Mouse (Mus musculus) brain, embryonic 14.5 days (tissue): ENCODE data around the gene Agbl2. TPM values are rescaled to one million over a fixed set of nuclear protein-coding genes. Genes with fewer than 3 reads are reported as not detected.

Experiments
- DNase-seq: peaks from one replicate; pipeline ENCODE4 v3.0.0-alpha.2; 2011; ENCODE audit warnings: low read depth
- CTCF ChIP-seq: fragments of 200-500 bp; IDR thresholded peaks from 2 replicates; pipeline ENCODE4 v1.5.1; 2012; ENCODE audit warnings: inconsistent platforms, mild to moderate bottlenecking, moderate library complexity, borderline replicate concordance; ENCODE audit not compliant: insufficient read depth, insufficient read length; ENCODE audit errors: extremely low read depth
- POLR2A ChIP-seq: fragments of 200-500 bp; IDR thresholded peaks from 2 replicates; pipeline ENCODE4 v1.6.1; 2012; ENCODE audit warnings: mild to moderate bottlenecking, inconsistent platforms, borderline replicate concordance; ENCODE audit not compliant: poor library complexity, insufficient read depth, insufficient read length, severe bottlenecking; ENCODE audit errors: extremely low read depth
- polyA plus RNA-seq: library from polyadenylated mRNA; depleted of rRNA; stranded (reverse); fragments of >200 nt; gene quantifications from 2 replicates; pipeline ENCODE4 v1.2.3, GENCODE M21; 2012

Gene Agbl2
- polyA plus RNA-seq, 1 experiment: 1.4 TPM

GRCm38 (mm10) chr2:90749676-90750459 is 32.7 kb upstream of the Agbl2 start:
- TF ChIP-seq CTCF: no peak
- TF ChIP-seq POLR2A: no peak
- DNase-seq: no peak

DNA sequence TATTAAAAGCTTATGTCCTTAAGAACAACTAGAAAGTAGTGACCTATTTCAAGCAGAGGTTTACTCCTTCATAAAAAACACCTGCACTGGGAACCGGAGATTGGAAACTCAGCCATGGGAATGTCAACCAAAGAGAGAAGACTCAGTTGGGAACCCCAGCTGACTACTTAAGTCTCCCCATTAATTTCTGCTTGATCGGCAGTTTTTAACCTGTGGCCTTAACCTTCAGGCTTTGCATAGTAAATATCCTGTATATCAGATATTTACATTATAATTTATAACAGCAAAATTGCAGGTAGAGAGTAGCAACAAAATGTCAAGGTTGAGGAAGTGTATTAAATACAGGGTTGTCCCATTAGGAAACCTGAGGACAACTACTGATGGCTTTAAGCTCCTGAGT is 29.0 kb upstream of the Agbl2 start:
- TF ChIP-seq POLR2A (no peak), CTCF (no peak)
- DNase-seq: no peak

- DNase-seq: no peak
- TF ChIP-seq CTCF (no peak), POLR2A (no peak)
Observed at GRCm38 (mm10) chr2:90754188-90754587, 28.3 kb upstream of the Agbl2 start.

- TF ChIP-seq POLR2A: no peak
- TF ChIP-seq CTCF: no peak
- DNase-seq: no peak
Observed at GRCm38 (mm10) chr2:90765123-90765522, 17.4 kb upstream of the Agbl2 start.

- DNase-seq: no peak
- TF ChIP-seq POLR2A: no peak
Observed at GRCm38 (mm10) chr2:90781323-90781722, 1.2 kb upstream of the Agbl2 start.

DNA sequence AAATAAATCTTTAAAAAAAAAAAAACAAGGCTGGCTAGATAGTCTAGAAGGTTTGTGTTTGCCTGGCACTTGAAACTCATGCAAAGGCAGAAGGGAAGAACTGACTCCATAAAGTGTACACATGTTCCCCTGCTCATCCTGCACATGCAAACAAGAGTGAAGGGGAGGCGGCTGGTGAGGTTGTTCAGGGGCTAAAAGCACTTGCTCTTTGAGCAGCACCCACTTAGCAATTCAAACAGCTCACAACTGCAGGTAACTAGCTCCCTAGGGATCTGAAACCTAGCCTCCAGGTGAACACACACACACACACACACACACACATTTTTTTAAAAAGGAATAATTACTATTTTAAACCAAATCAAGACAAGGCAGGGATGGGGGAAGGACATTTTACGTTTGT is 589 bp upstream of the Agbl2 start:
- TF ChIP-seq CTCF (no peak), POLR2A (no peak)
- no peak for DNase-seq

DNA sequence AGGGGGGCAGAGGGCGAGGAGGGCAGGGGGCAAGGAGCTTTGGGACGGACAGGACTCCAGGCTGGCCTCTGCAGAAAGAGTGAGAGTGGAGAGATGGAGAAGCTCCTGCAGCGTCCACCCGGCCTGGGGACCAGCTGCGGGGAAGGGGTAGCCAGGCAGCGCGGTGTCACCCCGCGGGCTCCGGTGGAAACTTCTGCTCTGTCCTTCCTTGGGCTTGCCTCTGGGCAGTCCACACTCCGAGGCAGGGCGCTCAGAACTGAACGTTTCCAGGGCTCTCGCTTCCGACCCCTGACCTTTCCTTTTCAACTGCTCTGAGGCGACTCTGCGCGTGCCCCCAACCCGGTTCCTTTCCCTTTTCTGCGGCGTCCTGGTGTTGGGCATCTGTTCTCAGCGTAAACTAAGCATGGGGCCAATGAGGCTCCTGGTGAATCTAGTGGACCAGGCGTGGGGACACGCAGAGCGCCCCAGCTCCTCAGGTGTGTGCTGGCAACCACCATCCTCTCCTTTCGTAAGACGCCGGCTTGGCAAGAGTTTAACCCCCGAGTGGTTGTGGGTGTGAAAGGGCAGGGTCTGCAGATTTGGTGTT is 467 bp downstream of the Agbl2 start:
- DNase-seq: no peak
- TF ChIP-seq CTCF (no peak), POLR2A (no peak)

GRCm38 (mm10) chr2:90788126-90788525 is 5.6 kb downstream of the Agbl2 start:
- no peak for DNase-seq
- TF ChIP-seq POLR2A (no peak), CTCF (no peak)

DNA sequence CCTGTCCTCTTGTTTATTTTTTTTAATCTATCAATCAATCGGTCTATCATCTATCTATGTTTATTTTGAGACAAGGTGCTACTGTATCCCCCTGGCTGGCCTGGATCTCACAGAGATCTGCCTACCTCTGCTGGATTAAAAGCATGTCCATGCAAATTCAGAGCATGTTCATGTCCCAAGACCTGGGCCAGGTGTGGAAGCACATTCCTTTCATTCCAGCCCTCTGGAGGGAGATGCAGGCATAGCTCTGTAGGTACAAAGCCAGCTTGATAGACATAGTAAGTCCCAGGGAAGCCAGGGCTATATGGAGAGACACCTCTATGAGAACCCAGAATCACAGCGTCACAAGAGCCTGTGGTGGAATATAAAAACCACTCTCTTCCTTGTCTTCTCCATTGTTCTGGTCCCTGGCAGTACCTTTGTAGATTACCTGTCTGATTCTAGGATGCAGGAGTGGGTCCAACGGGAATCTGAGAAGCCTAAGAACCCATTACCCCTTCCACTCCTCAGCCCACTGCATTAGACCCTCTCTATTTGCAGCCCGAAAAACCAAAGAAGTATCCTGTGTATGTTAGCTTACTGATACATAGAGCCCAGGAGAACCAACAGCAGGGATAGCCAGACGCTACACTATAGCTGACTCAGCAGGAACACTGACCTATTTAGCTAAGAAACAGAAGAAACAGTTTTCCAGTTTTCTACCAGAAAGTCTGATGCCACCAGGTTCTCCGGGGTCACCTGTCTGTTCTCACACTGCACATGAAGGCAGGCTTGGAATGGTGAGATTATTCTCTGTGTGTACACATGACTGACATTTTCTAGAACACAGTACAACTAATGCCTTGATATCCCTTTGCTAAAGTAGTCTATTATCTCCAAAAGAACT is 26.0 kb downstream of the Agbl2 start:
- TF ChIP-seq CTCF: no peak
- TF ChIP-seq POLR2A: no peak
- no peak for DNase-seq

- TF ChIP-seq POLR2A (no peak), CTCF (no peak)
Observed at GRCm38 (mm10) chr2:90810751-90811150, 28.2 kb downstream of the Agbl2 start.

GRCm38 (mm10) chr2:90815266-90815665 is 32.7 kb downstream of the Agbl2 start:
- TF ChIP-seq CTCF (no peak), POLR2A (no peak)
- DNase-seq: no peak

More at GRCm38 (mm10) chr2:90810751-90811150, 28.2 kb downstream of the Agbl2 start:
- DNase-seq: no peak

- TF ChIP-seq CTCF: no peak
- TF ChIP-seq POLR2A: no peak
- DNase-seq: no peak
Observed at GRCm38 (mm10) chr2:90816144-90816543, 33.6 kb downstream of the Agbl2 start.
